8 mouse cellular contexts compared by ENCODE assay signal in genomic region chr14:21369127-21369526, GRCm38 (mm10).
DNase-seq lines count a peak whose midpoint lies in the region; ATAC-seq and TF ChIP-seq lines count a peak whose summit lies in the region.

No protein-coding gene starts in this region.

- no peak for TF ChIP-seq CTCF in CH12.LX (conservative IDR thresholded peaks at IDR 0.05 in 1 of 2, IDR thresholded peaks at IDR 0.05 in 1 of 2; ENCODE audit: low read depth in 2 of 2, low read length in 2 of 2)
- no peak for TF ChIP-seq CTCF in brain, embryonic 14.5 days (IDR thresholded peaks at IDR 0.05; ENCODE audit: borderline replicate concordance, extremely low read depth, insufficient read depth, insufficient read length)
- no peak for TF ChIP-seq CTCF in lung, embryonic 14.5 days (IDR thresholded peaks at IDR 0.05; ENCODE audit: low read depth)

- intact Hi-C loops in heart, postnatal 25 days (cut with DNase I) = no loop called here

- in situ Hi-C loops in CH12.LX (cut with MboI; ENCODE audit: low pct_ligation_motif_present, low pct_unique_long_range_greater_than_20kb, low sequenced_read_pairs) = no loop called here

- ATAC-seq in forebrain, embryonic 15.5 days (replicated peaks) = peak; percentile 97
- peak; percentile 91 for ATAC-seq in lung, embryonic 14.5 days (ENCODE audit: insufficient read depth)

- dilution Hi-C loops in CH12.LX (cut with MboI; ENCODE audit: extremely low pct_ligation_motif_present, extremely low pct_unique_long_range_greater_than_20kb, low sequenced_read_pairs) = no loop called here

- H3K4me3 ChIP-seq in CH12.LX (replicated peaks in 1 of 3; ENCODE audit: low read depth in 2 of 3, low read length in 2 of 3, poor library complexity in 1 of 3) = no peak overlapping the region
- H3K4me3 ChIP-seq in forebrain, embryonic 15.5 days = no peak overlapping the region
- no peak overlapping the region for H3K4me3 ChIP-seq in lung, embryonic 14.5 days (ENCODE audit: low read depth, low read length)

- TF ChIP-seq RAD21 in CH12.LX (IDR thresholded peaks at IDR 0.05; ENCODE audit: low read depth, low read length) = no peak

- no peaks in the 10 kb centered on the region for H3K79me2 ChIP-seq in CH12.LX (replicated peaks; ENCODE audit: control insufficient read depth, extremely low read depth, insufficient read depth, poor library complexity, severe bottlenecking)

- no peaks in the 10 kb centered on the region for H3K9me3 ChIP-seq in CH12.LX (replicated peaks; ENCODE audit: low read length)
- H3K9me3 ChIP-seq in forebrain, embryonic 15.5 days = no peaks in the 10 kb centered on the region
- no peaks in the 10 kb centered on the region for H3K9me3 ChIP-seq in lung, embryonic 14.5 days (ENCODE audit: low read depth, low read length)

- WGBS in forebrain, embryonic 15.5 days = under 1% methylated on average over 5 of the region's 5 CpGs
- 8% methylated on average over 5 of the region's 5 CpGs for WGBS in lung, embryonic 14.5 days

- no peaks in the 10 kb centered on the region for H3K4me1 ChIP-seq in CH12.LX (ENCODE audit: control insufficient read depth in 1 of 2, insufficient read depth in 2 of 2)
- H3K4me1 ChIP-seq in forebrain, embryonic 15.5 days = peaks cover 42% of the 10 kb centered on the region
- H3K4me1 ChIP-seq in lung, embryonic 14.5 days (ENCODE audit: insufficient read depth) = no peaks in the 10 kb centered on the region

- no peaks in the 10 kb centered on the region for H3K27me3 ChIP-seq in CH12.LX (replicated peaks)
- H3K27me3 ChIP-seq in forebrain, embryonic 15.5 days = no peaks in the 10 kb centered on the region
- no peaks in the 10 kb centered on the region for H3K27me3 ChIP-seq in lung, embryonic 14.5 days (ENCODE audit: insufficient read depth, low read length)

- no peak for TF ChIP-seq EP300 in CH12.LX (IDR thresholded peaks at IDR 0.05; ENCODE audit: low read length)

- H3K9ac ChIP-seq in CH12.LX (ENCODE audit: insufficient read depth, low read depth) = no peak overlapping the region
- H3K9ac ChIP-seq in forebrain, embryonic 15.5 days (replicated peaks) = no peak overlapping the region
- no peak overlapping the region for H3K9ac ChIP-seq in lung, embryonic 14.5 days

- no peak overlapping the region for H3K4me2 ChIP-seq in CH12.LX (ENCODE audit: insufficient read depth, low read depth, poor library complexity, severe bottlenecking)
- peak overlapping the region; percentile 25; the same call in 1 of the 2 replicates for H3K4me2 ChIP-seq in forebrain, embryonic 15.5 days (replicated peaks)
- no peak overlapping the region for H3K4me2 ChIP-seq in lung, embryonic 14.5 days

- H3K27ac ChIP-seq in CH12.LX (ENCODE audit: insufficient read depth, low read depth) = no peak overlapping the region
- H3K27ac ChIP-seq in forebrain, embryonic 15.5 days (replicated peaks) = peak overlapping the region; percentile 91
- H3K27ac ChIP-seq in lung, embryonic 14.5 days (ENCODE audit: low read depth) = no peak overlapping the region

- peak; percentile 6 for DNase-seq in CH12.LX (ENCODE audit: extremely low read depth)
- peak; percentile 98 for DNase-seq in brain, embryonic 14.5 days (ENCODE audit: low read depth)
- peak; percentile 69 for DNase-seq in heart, postnatal 25 days (ENCODE audit: low spot score)
- peak; percentile 71 to 80 for DNase-seq in kidney, postnatal 4 days
- DNase-seq in lung, embryonic 14.5 days = peak; percentile 95
- peak; percentile 55 for DNase-seq in ovary, postnatal 14 days (ENCODE audit: low spot score)
- no peak for DNase-seq in c-Kit-positive CD71-positive TER-119-positive erythroid progenitor cells, embryonic 14.5 days (ENCODE audit: low spot score)

- no peak for TF ChIP-seq POLR2A in CH12.LX (IDR thresholded peaks at IDR 0.05; ENCODE audit: low read depth, low read length)
- no peak for TF ChIP-seq POLR2A in brain, embryonic 14.5 days (IDR thresholded peaks at IDR 0.05; ENCODE audit: borderline replicate concordance, extremely low read depth, insufficient read depth, insufficient read length, poor library complexity, severe bottlenecking)

- H3K36me3 ChIP-seq in CH12.LX (replicated peaks in 1 of 2; ENCODE audit: control insufficient read depth in 1 of 2, insufficient read depth in 1 of 2, low read length in 1 of 2) = no peaks in the 10 kb centered on the region
- H3K36me3 ChIP-seq in forebrain, embryonic 15.5 days = no peaks in the 10 kb centered on the region
- no peaks in the 10 kb centered on the region for H3K36me3 ChIP-seq in lung, embryonic 14.5 days (ENCODE audit: insufficient read depth)

TF ChIP-seq in CH12.LX, 34 proteins besides CTCF, POLR2A, EP300 and RAD21:
- TF ChIP-seq JUND (conservative IDR thresholded peaks at IDR 0.05; ENCODE audit: low read depth, low read length) (no peak), ELF1 (IDR thresholded peaks at IDR 0.05; ENCODE audit: low read depth, low read length) (no peak), TCF12 (IDR thresholded peaks at IDR 0.05; ENCODE audit: low read depth, low read length) (no peak), USF2 (conservative IDR thresholded peaks at IDR 0.05; ENCODE audit: low read depth, low read length) (no peak), E2F4 (IDR thresholded peaks at IDR 0.05; ENCODE audit: insufficient replicate concordance, low read depth, low read length) (no peak), POLR2AphosphoS2 (IDR thresholded peaks at IDR 0.05; ENCODE audit: low read depth, low read length) (no peak), USF1 (IDR thresholded peaks at IDR 0.05; ENCODE audit: low read depth, low read length) (no peak), MAFK (IDR thresholded peaks at IDR 0.05; ENCODE audit: insufficient replicate concordance, low read length) (no peak), ZNF384 (IDR thresholded peaks at IDR 0.05; ENCODE audit: low read depth, low read length) (no peak), MEF2A (IDR thresholded peaks at IDR 0.05; ENCODE audit: borderline replicate concordance, low read depth, low read length) (no peak), NELFE (IDR thresholded peaks at IDR 0.05; ENCODE audit: low read depth, low read length) (no peak), ETS1 (conservative IDR thresholded peaks at IDR 0.05; ENCODE audit: low read depth, low read length) (no peak), JUN (IDR thresholded peaks at IDR 0.05; ENCODE audit: insufficient read depth, low read depth, low read length) (no peak), GABPA (IDR thresholded peaks at IDR 0.05; ENCODE audit: insufficient replicate concordance, low read depth, low read length) (no peak), UBTF (IDR thresholded peaks at IDR 0.05; ENCODE audit: low read depth, low read length) (no peak), MXI1 (IDR thresholded peaks at IDR 0.05; ENCODE audit: low read depth, low read length) (no peak), CHD1 (IDR thresholded peaks at IDR 0.05; ENCODE audit: low read depth, low read length) (no peak), HCFC1 (IDR thresholded peaks at IDR 0.05; ENCODE audit: low read depth, low read length) (no peak), IRF4 (IDR thresholded peaks at IDR 0.05; ENCODE audit: low read depth, low read length) (no peak), NRF1 (IDR thresholded peaks at IDR 0.05; ENCODE audit: low read depth, low read length) (no peak)
